ENCODE assay signal across 8 mouse cellular contexts in the genomic region with DNA sequence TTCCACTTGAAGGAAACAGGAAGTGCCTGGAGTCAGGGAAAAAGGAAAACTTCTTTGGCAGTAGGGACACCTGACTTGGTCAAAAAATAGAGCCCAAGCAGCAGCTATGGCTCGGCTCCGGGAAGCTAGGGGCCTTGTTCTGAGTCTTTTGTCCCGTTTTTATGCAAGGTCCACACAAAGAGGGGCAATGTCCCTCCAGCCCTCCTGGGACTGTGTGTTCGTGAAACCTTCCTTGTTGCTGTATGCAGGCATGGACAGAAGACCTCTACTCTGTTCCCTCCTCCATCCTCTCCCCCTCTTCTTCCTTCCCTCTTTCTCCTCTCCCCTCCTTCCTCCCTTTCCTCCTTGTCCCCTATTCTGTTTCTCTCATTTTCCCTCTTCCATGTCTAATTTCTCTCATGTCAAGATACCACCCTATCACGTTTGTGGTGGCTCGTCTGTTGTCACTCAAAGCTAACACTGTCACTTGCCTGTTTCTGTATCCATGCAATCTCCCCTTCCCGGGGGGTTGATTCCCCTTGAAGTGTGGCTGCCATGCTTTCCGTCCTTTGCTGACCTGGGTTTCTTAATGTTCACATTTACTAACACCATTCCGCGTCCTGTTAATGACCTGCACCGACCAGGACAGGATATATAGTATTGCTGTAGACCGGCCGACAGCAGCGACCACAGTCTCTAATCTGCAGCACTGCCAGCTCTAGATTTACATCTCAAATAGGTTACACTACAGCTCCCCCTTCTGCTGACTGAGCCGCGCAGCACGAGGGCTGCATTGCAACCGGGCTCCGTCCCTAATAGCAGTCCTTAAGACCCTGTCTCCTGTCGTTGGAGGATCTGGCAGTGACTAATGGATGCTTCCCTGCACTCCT.
DNase-seq lines count a peak whose midpoint lies in the region; ATAC-seq lines count a peak whose summit lies in the region.

No protein-coding gene starts in this region.

- peak; percentile 92 for ATAC-seq in megakaryocyte progenitor cell, adult 5-6 weeks (replicated peaks; ENCODE audit: poor library complexity)

- intact Hi-C loops in gastrocnemius, postnatal 36 days (cut with DNase I): loop anchor here (10.0 kb wide), 2 partner anchors 233 to 823 kb away; a partner anchor contains a TSS
- intact Hi-C loops in left cerebral cortex, postnatal 36 days (cut with DNase I): loop anchor here (1.0 to 10.0 kb wide), 3 partner anchors 233 to 820 kb away; no protein-coding TSS in a partner anchor

- DNase-seq in heart, adult 11 months: peak; percentile 96
- DNase-seq in heart, adult 8-10 months (ENCODE audit: low spot score): no peak
- DNase-seq in embryo, embryonic 10.5 days (ENCODE audit: low spot score): peak; percentile 91
- DNase-seq in gastrocnemius, postnatal 36 days: peak; percentile 44
- peak; percentile 80 for DNase-seq in kidney, adult 18-20 months
- DNase-seq in left cerebral cortex, postnatal 36 days (ENCODE audit: low spot score in 2 of 2): peak; percentile 17 to 44
- peak; percentile 15 to 40 for DNase-seq in right cerebral cortex, postnatal 36 days (ENCODE audit: low spot score in 2 of 2)
